Mouse (Mus musculus): ENCODE data around the gene Olfr523. TPM values are rescaled to one million over a fixed set of nuclear protein-coding genes. Genes with fewer than 3 reads are reported as not detected.

The Olfr523 gene
- polyA plus RNA-seq, 1 experiment from 2014 or later = not detected

DNA sequence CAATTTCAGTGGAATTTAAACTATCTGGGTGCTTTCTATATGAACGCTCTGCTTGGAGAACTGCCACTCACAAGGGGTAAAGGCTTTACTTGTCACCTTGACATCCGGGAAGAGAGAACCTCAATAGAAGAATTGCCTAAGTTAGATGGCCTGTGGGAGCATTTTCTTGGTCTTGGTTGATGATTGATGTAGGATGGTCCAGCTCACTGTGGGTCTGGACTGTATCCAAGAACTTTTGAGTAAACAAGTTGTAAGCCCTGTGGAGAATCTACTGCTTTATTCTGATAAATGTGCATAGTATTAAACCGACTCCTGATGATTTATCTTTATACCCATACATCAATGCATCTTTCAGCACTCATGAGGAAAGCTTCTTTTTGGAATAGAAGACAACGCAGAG, 3.6 kb upstream of the Olfr523 start:
- no peaks in the 10 kb centered on the region for H3K27me3 ChIP-seq (ENCODE audit: control insufficient read depth, insufficient read depth, low read length)
- WGBS = 55% methylated on average over 4 of the region's 4 CpGs
- no peak for ATAC-seq (ENCODE audit: low FRiP score, low TSS enrichment)
- H3K27ac ChIP-seq (replicated peaks) = no peak overlapping the region
- TF ChIP-seq EP300 (optimal IDR thresholded peaks at IDR 0.05) (no peak), CTCF (IDR thresholded peaks at IDR 0.05; ENCODE audit: low read depth) (no peak)
- no peak overlapping the region for H3K9ac ChIP-seq (ENCODE audit: low read length)
- H3K9me3 ChIP-seq (ENCODE audit: control insufficient read depth, low read length) = 0 out of 2 replicates have a peak, but pooled peaks cover 2% of the 10 kb centered on the region
- H3K4me2 ChIP-seq (replicated peaks; ENCODE audit: low read depth) = no peak overlapping the region
- no peaks in the 10 kb centered on the region for H3K4me1 ChIP-seq (replicated peaks; ENCODE audit: control insufficient read depth, insufficient read depth)
- H3K4me3 ChIP-seq (ENCODE audit: low read depth, low read length) = no peak overlapping the region
- H3K36me3 ChIP-seq (ENCODE audit: control insufficient read depth, insufficient read depth, low read length) = no peaks in the 10 kb centered on the region
- no peak for DNase-seq (ENCODE audit: low spot score)

- no peaks in the 10 kb centered on the region for H3K4me1 ChIP-seq (replicated peaks; ENCODE audit: control insufficient read depth, insufficient read depth)
- H3K4me3 ChIP-seq (ENCODE audit: low read depth, low read length) = no peak overlapping the region
- H3K36me3 ChIP-seq (ENCODE audit: control insufficient read depth, insufficient read depth, low read length) = no peaks in the 10 kb centered on the region
- DNase-seq (ENCODE audit: low spot score) (no peak), ATAC-seq (ENCODE audit: low FRiP score, low TSS enrichment) (no peak)
- 0 out of 2 replicates have a peak, but pooled peaks cover 2% of the 10 kb centered on the region for H3K9me3 ChIP-seq (ENCODE audit: control insufficient read depth, low read length)
- H3K4me2 ChIP-seq (replicated peaks; ENCODE audit: low read depth) = no peak overlapping the region
- H3K9ac ChIP-seq (ENCODE audit: low read length) = no peak overlapping the region
- H3K27ac ChIP-seq (replicated peaks) = no peak overlapping the region
- WGBS = 93% methylated on average over 3 of the region's 3 CpGs
- TF ChIP-seq CTCF (IDR thresholded peaks at IDR 0.05; ENCODE audit: low read depth) (no peak), EP300 (optimal IDR thresholded peaks at IDR 0.05) (no peak)
- H3K27me3 ChIP-seq (ENCODE audit: control insufficient read depth, insufficient read depth, low read length) = no peaks in the 10 kb centered on the region
These were observed 2.2 kb upstream of the Olfr523 start for GRCm38 (mm10) chr7:140170863-140171262.

GRCm38 (mm10) chr7:140179176-140179575, 6.2 kb downstream of the Olfr523 start:
- H3K9ac ChIP-seq (ENCODE audit: low read length) = no peak overlapping the region
- WGBS = 84% methylated on average over 2 of the region's 2 CpGs
- TF ChIP-seq CTCF (IDR thresholded peaks at IDR 0.05; ENCODE audit: low read depth) (no peak), EP300 (optimal IDR thresholded peaks at IDR 0.05) (no peak)
- DNase-seq (ENCODE audit: low spot score) = no peak
- no peak overlapping the region for H3K27ac ChIP-seq (replicated peaks)
- H3K36me3 ChIP-seq (ENCODE audit: control insufficient read depth, insufficient read depth, low read length) = no peaks in the 10 kb centered on the region
- no peak for ATAC-seq (ENCODE audit: low FRiP score, low TSS enrichment)
- H3K4me1 ChIP-seq (replicated peaks; ENCODE audit: control insufficient read depth, insufficient read depth) = no peaks in the 10 kb centered on the region
- no peak overlapping the region for H3K4me2 ChIP-seq (replicated peaks; ENCODE audit: low read depth)
- H3K4me3 ChIP-seq (ENCODE audit: low read depth, low read length) = no peak overlapping the region
- no peaks in the 10 kb centered on the region for H3K27me3 ChIP-seq (ENCODE audit: control insufficient read depth, insufficient read depth, low read length)
- H3K9me3 ChIP-seq (ENCODE audit: control insufficient read depth, low read length) = no peaks in the 10 kb centered on the region

DNA sequence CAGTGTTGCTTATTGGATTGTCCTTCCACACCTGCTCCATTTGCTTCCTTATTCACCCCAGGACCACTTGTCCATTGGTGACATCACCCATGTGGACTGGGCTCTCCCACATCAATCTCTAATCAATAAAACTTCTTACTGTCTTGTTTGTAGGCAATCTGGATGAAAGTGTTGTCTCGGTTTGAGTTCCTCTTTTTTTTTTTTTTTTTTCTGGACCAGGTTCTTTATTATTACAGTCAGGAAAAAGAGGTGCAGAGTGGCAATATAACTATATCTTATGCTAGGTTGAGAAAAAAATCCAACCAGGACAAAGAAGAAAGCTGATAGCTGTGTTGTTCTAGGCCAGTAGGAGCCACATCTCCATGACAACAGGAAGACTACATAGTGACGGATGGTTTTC, 7.7 kb downstream of the Olfr523 start:
- Histone ChIP-seq H3K9me3 (ENCODE audit: control insufficient read depth, low read length) (no peaks in the 10 kb centered on the region), H3K4me1 (replicated peaks; ENCODE audit: control insufficient read depth, insufficient read depth) (no peaks in the 10 kb centered on the region), H3K4me2 (replicated peaks; ENCODE audit: low read depth) (no peak overlapping the region), H3K27me3 (ENCODE audit: control insufficient read depth, insufficient read depth, low read length) (no peaks in the 10 kb centered on the region), H3K4me3 (ENCODE audit: low read depth, low read length) (no peak overlapping the region), H3K9ac (ENCODE audit: low read length) (no peak overlapping the region), H3K36me3 (ENCODE audit: control insufficient read depth, insufficient read depth, low read length) (no peaks in the 10 kb centered on the region), H3K27ac (replicated peaks) (no peak overlapping the region)
- ATAC-seq (ENCODE audit: low FRiP score, low TSS enrichment) (no peak), DNase-seq (ENCODE audit: low spot score) (no peak)
- TF ChIP-seq EP300 (optimal IDR thresholded peaks at IDR 0.05) (no peak), CTCF (IDR thresholded peaks at IDR 0.05; ENCODE audit: low read depth) (no peak)
- 74% methylated on average over 2 of the region's 2 CpGs for WGBS

GRCm38 (mm10) chr7:140184206-140184605, 11.2 kb downstream of the Olfr523 start:
- Histone ChIP-seq H3K4me3 (ENCODE audit: low read depth, low read length) (no peak overlapping the region), H3K27ac (replicated peaks) (no peak overlapping the region), H3K9me3 (ENCODE audit: control insufficient read depth, low read length) (no peaks in the 10 kb centered on the region), H3K4me1 (replicated peaks; ENCODE audit: control insufficient read depth, insufficient read depth) (no peaks in the 10 kb centered on the region), H3K36me3 (ENCODE audit: control insufficient read depth, insufficient read depth, low read length) (no peaks in the 10 kb centered on the region), H3K9ac (ENCODE audit: low read length) (no peak overlapping the region), H3K27me3 (ENCODE audit: control insufficient read depth, insufficient read depth, low read length) (no peaks in the 10 kb centered on the region), H3K4me2 (replicated peaks; ENCODE audit: low read depth) (no peak overlapping the region)
- no peak for DNase-seq (ENCODE audit: low spot score)
- ATAC-seq (ENCODE audit: low FRiP score, low TSS enrichment) = no peak
- 84% methylated on average over 4 of the region's 4 CpGs for WGBS
- TF ChIP-seq CTCF (IDR thresholded peaks at IDR 0.05; ENCODE audit: low read depth) = no peak
- TF ChIP-seq EP300 (optimal IDR thresholded peaks at IDR 0.05) = no peak

- no peak overlapping the region for H3K27ac ChIP-seq (replicated peaks)
- H3K27me3 ChIP-seq (ENCODE audit: control insufficient read depth, insufficient read depth, low read length) = no peaks in the 10 kb centered on the region
- H3K9me3 ChIP-seq (ENCODE audit: control insufficient read depth, low read length) = no peaks in the 10 kb centered on the region
- no peaks in the 10 kb centered on the region for H3K36me3 ChIP-seq (ENCODE audit: control insufficient read depth, insufficient read depth, low read length)
- no peak overlapping the region for H3K9ac ChIP-seq (ENCODE audit: low read length)
- no peak overlapping the region for H3K4me2 ChIP-seq (replicated peaks; ENCODE audit: low read depth)
- DNase-seq (ENCODE audit: low spot score) = peak; percentile 30
- no peaks in the 10 kb centered on the region for H3K4me1 ChIP-seq (replicated peaks; ENCODE audit: control insufficient read depth, insufficient read depth)
- ATAC-seq (ENCODE audit: low FRiP score, low TSS enrichment) = no peak
- H3K4me3 ChIP-seq (ENCODE audit: low read depth, low read length) = no peak overlapping the region
- 66% methylated on average over 18 of the region's 18 CpGs for WGBS
- TF ChIP-seq EP300 (optimal IDR thresholded peaks at IDR 0.05) = no peak
- peak; percentile 65 for TF ChIP-seq CTCF (IDR thresholded peaks at IDR 0.05; ENCODE audit: low read depth)
These were observed 13.9 kb downstream of the Olfr523 start for GRCm38 (mm10) chr7:140186646-140187620.
